Mouse (Mus musculus) neural tube, embryonic 12.5 days (tissue): Measurements from ENCODE around the gene C2cd3. TPM values are rescaled to one million over a fixed set of nuclear protein-coding genes. Genes with fewer than 3 reads are reported as not detected.
A peak's percentile ranks its signal among the peaks of the same experiment; 100 is the strongest.

Experiments used
- ATAC-seq: fragments of 200-750 bp; cut with Nextera tagmentation; 2 replicates; pipeline ENCODE4 v1.8.0; 2017; ENCODE audit warnings: low read depth, mild to moderate bottlenecking, moderate TSS enrichment, moderate library complexity; ENCODE audit not compliant: low FRiP score
- H3K27ac ChIP-seq: fragments of 300-500 bp; sonication (generic); 2 replicates; pipeline ENCODE4 v1.5.1; 2016
- H3K27me3 ChIP-seq: fragments of 300-500 bp; sonication (generic); replicated peaks from 2 replicates; pipeline ENCODE4 v1.6.1; 2016; ENCODE audit warnings: mild to moderate bottlenecking
- H3K36me3 ChIP-seq: fragments of 300-500 bp; sonication (generic); 2 replicates; pipeline ENCODE4 v1.6.1; 2016; ENCODE audit warnings: mild to moderate bottlenecking
- H3K4me1 ChIP-seq: fragments of 300-500 bp; sonication (generic); 2 replicates; pipeline ENCODE4 v1.6.1; 2016
- H3K4me2 ChIP-seq: fragments of 300-500 bp; sonication (generic); replicated peaks from 2 replicates; pipeline ENCODE4 v1.6.1; 2016; ENCODE audit warnings: mild to moderate bottlenecking
- H3K4me3 ChIP-seq: fragments of 300-500 bp; sonication (generic); 2 replicates; pipeline ENCODE4 v1.5.1; 2016
- H3K9ac ChIP-seq: fragments of 300-500 bp; sonication (generic); 2 replicates; pipeline ENCODE4 v1.6.1; 2016; ENCODE audit warnings: mild to moderate bottlenecking
- H3K9me3 ChIP-seq: fragments of 300-500 bp; sonication (generic); 2 replicates; pipeline ENCODE4 v1.6.1; 2016; ENCODE audit warnings: mild to moderate bottlenecking
- WGBS: fragments of 180-500 bp; shearing (Covaris S2); methylation state at CpG from one replicate; pipeline ENCODE4 v1.1.7; 2016; 5-methylcytosine and 5-hydroxymethylcytosine counted together
- polyA plus RNA-seq: library from polyadenylated mRNA; unstranded; fragments of >200 nt; fragmentation: Nextera tagmentation; extraction: Ambion mirVana; gene quantifications from 2 replicates; pipeline ENCODE4 v1.2.1, GENCODE M21; 2016

C2cd3 gene
- polyA plus RNA-seq, 1 experiment from 2014 or later: 28.9 TPM

DNA sequence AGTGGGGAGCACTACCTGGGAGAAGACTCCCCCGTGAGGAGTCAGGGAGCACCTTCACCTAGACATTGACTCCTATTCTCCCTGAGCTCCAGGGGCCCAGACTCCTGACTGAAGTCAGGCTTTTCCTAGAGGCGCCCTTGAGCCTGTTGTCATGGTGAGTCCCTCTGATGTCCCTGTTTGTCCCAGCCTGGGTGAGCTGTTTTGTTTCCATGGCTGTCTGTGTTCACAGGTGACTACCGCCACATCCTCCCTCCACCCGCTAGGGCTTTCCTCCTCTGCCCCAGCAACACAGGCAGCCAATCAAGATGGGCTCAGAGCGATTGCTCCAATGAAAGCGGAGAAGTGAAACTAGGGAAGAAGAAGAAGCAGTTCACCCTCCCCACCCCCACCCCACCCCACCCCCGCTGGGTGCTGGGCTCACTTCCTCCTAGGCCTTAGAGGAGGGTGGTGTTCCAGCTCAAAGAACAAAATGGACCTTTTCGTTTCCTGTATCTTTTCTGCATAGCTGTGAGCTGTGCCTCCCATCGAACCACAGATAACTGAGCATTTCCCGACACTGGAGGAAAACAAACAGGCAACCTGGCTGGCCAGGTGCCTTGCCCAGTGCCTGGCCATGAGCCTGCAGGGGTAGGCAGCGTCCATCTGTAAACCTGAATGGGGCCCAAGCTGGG is 123.7 kb downstream of the C2cd3 start:
- Histone ChIP-seq H3K4me3 (no peak overlapping the region), H3K27ac (no peak overlapping the region), H3K9ac (0 out of 2 replicates have a peak overlapping the region, but pooled peaks have one; percentile 17), H3K36me3 (peaks cover 11% of the 10 kb centered on the region; the same call in 1 of the 2 replicates), H3K27me3 (peaks cover 10% of the 10 kb centered on the region; the same call in 1 of the 2 replicates), H3K4me2 (peak overlapping the region; percentile 86), H3K4me1 (peaks cover 36% of the 10 kb centered on the region), H3K9me3 (no peaks in the 10 kb centered on the region)
- peak; percentile 59 for ATAC-seq
- 31% methylated on average over 11 of the region's 11 CpGs for WGBS

DNA sequence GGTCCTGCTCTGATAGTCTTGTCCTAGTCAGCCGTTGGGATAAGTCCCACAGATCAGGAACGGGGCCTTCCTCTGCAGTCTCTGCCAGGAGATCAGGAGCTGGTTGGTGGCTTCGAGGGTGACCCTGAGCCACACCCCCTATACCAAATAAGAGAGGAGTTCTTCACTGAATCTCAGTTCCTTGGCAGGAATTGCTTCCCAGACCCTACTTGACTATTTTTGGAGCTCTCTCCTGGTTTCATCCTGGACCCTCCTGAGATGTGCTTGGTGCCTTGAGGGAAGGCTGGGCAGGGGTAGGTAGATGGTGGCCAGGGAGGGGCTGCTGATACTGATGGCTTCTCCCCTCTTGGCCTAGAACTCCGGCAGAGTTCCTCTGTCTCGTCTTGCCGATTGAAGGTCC is 124.3 kb downstream of the C2cd3 start:
- H3K27me3 ChIP-seq: peaks cover 10% of the 10 kb centered on the region; the same call in 1 of the 2 replicates
- no peak overlapping the region for H3K4me3 ChIP-seq
- WGBS: 80% methylated on average over 6 of the region's 6 CpGs
- H3K4me2 ChIP-seq: peak overlapping the region; percentile 86
- no peaks in the 10 kb centered on the region for H3K9me3 ChIP-seq
- ATAC-seq: no peak
- no peak overlapping the region for H3K9ac ChIP-seq
- H3K27ac ChIP-seq: no peak overlapping the region
- peaks cover 11% of the 10 kb centered on the region; the same call in 1 of the 2 replicates for H3K36me3 ChIP-seq
- peaks cover 36% of the 10 kb centered on the region for H3K4me1 ChIP-seq

DNA sequence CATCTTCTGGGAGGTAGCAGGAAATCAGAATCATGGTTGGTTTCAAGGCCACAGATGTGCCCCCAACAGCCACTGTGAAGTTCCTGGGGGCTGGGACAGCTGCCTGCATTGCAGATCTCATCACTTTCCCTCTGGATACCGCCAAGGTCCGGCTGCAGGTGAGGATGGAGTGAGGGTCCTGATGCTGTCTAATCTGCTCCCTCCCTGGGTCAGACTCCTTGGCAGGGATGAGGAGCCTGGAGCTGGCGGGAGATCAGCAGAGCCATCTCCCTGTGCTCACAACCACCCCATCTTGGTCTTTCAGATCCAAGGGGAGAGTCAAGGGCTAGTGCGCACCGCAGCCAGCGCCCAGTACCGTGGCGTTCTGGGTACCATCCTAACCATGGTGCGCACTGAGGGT is 124.8 kb downstream of the C2cd3 start:
- Histone ChIP-seq H3K9me3 (no peaks in the 10 kb centered on the region), H3K27me3 (peaks cover 10% of the 10 kb centered on the region; the same call in 1 of the 2 replicates), H3K4me1 (peaks cover 36% of the 10 kb centered on the region), H3K4me2 (no peak overlapping the region), H3K4me3 (no peak overlapping the region), H3K27ac (no peak overlapping the region), H3K36me3 (peaks cover 11% of the 10 kb centered on the region; the same call in 1 of the 2 replicates), H3K9ac (no peak overlapping the region)
- WGBS: 97% methylated on average over 9 of the region's 9 CpGs
- ATAC-seq: no peak

DNA sequence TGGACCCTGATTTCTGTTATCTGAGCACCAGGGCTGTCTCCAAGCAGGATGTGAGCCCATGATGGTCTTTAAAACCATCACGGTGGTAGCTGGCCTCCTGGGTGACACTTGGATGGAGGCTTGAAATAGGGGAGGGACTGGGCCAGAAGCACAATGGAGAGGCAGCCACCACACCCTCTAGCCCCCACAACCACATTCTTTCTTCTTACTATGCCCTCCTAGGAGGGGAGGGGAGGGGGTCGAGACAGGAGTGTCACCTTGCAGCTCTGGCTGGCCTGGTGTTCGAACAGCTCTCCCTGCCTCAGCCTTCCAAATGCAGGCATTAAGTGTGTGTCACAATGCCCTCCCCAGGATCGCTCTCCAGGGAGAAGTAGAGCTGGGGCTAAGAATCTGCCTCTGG is 125.4 kb downstream of the C2cd3 start:
- Histone ChIP-seq H3K9ac (no peak overlapping the region), H3K4me2 (no peak overlapping the region), H3K27me3 (peaks cover 8% of the 10 kb centered on the region; the same call in 1 of the 2 replicates), H3K36me3 (peaks cover 11% of the 10 kb centered on the region; the same call in 1 of the 2 replicates), H3K27ac (no peak overlapping the region), H3K9me3 (no peaks in the 10 kb centered on the region), H3K4me3 (no peak overlapping the region), H3K4me1 (peaks cover 34% of the 10 kb centered on the region)
- no peak for ATAC-seq
- WGBS: 89% methylated on average over 4 of the region's 4 CpGs

DNA sequence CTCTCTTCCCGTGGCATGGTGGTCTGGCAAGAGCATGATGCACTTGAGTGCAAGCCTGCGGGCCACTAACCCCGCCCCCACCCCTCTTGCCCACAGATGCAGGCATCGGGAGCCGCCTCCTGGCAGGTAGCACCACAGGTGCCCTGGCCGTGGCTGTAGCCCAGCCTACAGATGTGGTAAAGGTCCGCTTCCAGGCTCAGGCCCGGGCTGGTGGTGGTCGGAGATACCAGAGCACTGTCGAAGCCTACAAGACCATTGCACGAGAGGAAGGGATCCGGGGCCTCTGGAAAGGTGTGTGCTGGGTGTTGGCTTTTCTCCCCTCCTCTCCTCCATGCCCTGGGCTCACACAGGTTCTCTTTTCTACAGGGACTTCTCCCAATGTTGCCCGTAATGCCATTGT is 125.9 kb downstream of the C2cd3 start:
- ATAC-seq: no peak
- 91% methylated on average over 13 of the region's 13 CpGs for WGBS
- H3K9me3 ChIP-seq: no peaks in the 10 kb centered on the region
- no peak overlapping the region for H3K27ac ChIP-seq
- no peak overlapping the region for H3K4me2 ChIP-seq
- no peak overlapping the region for H3K4me3 ChIP-seq
- 0 out of 2 replicates have a peak, but pooled peaks cover 3% of the 10 kb centered on the region for H3K27me3 ChIP-seq
- H3K4me1 ChIP-seq: peaks cover 29% of the 10 kb centered on the region
- H3K36me3 ChIP-seq: peaks cover 11% of the 10 kb centered on the region; the same call in 1 of the 2 replicates
- no peak overlapping the region for H3K9ac ChIP-seq

DNA sequence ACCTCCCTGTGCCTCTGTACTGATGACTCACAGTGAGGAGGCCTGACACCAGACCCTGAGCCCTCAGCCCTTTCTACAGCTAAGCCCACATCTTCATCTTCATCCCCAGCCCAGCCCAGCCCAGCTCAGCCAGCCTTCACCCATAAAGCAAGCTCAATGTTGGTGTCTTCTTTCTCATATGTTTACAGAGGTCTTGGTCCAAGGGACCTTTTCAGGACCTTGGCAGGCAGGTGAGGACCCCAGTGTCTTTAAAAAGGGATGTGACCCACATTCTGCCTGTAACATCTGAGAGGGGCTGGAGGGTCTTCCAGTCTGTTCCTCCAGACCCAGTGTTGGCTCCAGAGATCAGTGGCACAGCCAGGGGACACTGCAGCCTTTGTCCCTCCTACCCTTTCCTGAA is 127.4 kb downstream of the C2cd3 start:
- H3K4me1 ChIP-seq: peaks cover 18% of the 10 kb centered on the region
- no peak overlapping the region for H3K9ac ChIP-seq
- no peaks in the 10 kb centered on the region for H3K9me3 ChIP-seq
- ATAC-seq: no peak
- H3K27ac ChIP-seq: no peak overlapping the region
- H3K27me3 ChIP-seq: no peaks in the 10 kb centered on the region
- no peak overlapping the region for H3K4me3 ChIP-seq
- peaks cover 11% of the 10 kb centered on the region; the same call in 1 of the 2 replicates for H3K36me3 ChIP-seq
- H3K4me2 ChIP-seq: no peak overlapping the region

DNA sequence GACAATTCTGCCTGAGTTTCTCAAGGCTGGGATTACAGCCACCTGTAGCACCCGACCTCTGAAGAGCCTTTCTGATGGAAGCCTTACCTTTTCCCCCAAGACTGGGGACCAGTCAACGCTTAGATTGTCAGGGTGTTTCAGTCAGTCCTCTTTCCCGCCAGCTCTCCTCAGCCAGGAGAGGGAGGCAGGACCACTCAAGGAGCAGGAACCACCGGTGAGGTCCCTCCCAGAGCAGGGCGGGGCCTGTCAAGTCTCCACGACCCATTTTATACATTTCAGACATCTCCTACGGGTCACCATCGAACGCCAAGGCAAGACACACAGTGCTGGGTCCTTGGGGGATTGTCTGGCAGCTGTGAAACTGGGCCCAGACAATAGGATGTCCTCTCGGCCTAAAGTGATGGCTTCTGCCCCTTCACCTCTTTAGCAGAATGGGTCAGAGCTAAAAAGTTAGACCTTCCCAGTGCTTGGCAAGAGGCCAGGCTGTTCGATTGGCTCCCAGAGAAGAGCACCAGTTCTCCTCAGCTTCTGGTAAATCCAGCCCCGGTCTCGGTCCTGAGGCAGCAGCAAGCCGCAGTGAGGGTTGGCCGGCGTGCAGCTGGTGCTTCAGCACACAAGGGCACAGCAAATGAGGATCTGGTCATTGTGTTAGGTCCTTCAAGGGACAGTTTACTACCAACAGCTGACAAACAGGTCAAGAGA is 128.4 kb downstream of the C2cd3 start:
- no peaks in the 10 kb centered on the region for H3K27me3 ChIP-seq
- no peak overlapping the region for H3K4me2 ChIP-seq
- H3K4me1 ChIP-seq: peaks cover 12% of the 10 kb centered on the region
- no peak overlapping the region for H3K9ac ChIP-seq
- no peak overlapping the region for H3K4me3 ChIP-seq
- H3K36me3 ChIP-seq: peaks cover 11% of the 10 kb centered on the region; the same call in 1 of the 2 replicates
- no peaks in the 10 kb centered on the region for H3K9me3 ChIP-seq
- ATAC-seq: no peak
- H3K27ac ChIP-seq: no peak overlapping the region
- 70% methylated on average over 16 of the region's 16 CpGs for WGBS

DNA sequence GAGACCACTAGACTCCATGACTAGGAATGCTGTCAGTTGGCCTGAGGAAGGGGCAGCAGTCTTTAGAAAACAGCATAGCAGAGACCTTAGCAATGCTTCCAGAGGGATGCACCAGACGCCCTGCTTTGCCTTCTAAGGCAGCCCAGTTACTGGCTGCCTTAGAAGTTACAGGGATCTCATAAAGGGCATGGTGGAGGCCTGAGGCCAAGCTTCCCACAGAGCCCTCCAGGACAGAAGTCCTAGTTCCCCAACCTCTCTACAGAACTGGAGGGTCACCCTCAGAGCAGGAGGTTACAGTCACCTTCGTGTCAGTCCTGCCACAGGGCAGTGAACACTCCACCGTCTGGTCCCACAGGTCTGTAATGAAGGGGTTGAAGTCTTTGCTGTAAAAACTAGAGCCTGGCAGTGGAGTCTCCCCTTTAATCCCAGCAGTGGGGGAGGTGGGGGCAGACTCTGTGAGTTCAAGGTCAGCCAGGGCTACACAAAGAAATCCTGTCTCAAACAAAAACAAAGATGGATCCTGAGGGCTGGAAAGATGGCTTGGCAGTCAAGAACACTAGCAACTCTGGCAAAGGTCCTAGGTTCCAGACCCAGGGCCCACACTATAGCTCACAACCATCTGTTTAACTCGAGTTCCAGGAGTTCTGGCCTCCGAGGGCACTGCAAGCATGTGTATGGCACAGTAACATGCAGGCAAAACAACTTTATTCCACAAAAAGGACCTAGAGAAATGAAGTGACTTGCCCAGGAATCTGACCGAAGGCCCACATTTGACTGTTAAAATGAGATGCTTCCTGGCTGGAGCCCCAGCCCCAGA is 129.2 kb downstream of the C2cd3 start:
- Histone ChIP-seq H3K9ac (no peak overlapping the region), H3K4me3 (no peak overlapping the region), H3K4me2 (no peak overlapping the region), H3K27ac (no peak overlapping the region), H3K27me3 (no peaks in the 10 kb centered on the region), H3K36me3 (peaks cover 11% of the 10 kb centered on the region; the same call in 1 of the 2 replicates), H3K9me3 (no peaks in the 10 kb centered on the region), H3K4me1 (peaks cover 4% of the 10 kb centered on the region; the same call in 1 of the 2 replicates)
- 73% methylated on average over 6 of the region's 6 CpGs for WGBS
- no peak for ATAC-seq

DNA sequence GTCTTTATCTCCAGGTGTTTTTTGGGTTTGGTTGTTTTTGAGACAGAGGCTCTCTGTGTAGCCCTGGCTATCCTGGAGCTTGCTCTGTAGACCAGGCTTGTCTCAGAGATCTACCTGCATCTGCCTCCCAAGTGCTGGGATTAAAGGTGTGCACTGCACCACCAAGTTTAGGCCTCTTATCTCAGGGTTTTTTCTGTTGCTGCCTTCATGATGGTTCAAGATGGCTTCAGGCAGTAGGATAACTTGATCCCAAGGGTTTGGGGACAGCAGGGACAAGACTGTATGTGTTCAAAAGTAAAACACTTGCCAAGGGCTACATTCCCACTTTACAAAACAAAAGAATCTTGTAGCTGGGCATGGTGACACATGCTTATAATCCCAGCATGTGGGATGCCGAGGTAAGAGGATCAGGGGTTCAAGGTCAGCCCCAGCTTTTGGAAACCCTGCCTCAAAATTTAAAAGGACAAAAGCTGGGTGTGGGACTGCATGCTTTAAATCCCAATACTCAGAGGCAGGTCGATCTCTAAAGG is 129.9 kb downstream of the C2cd3 start:
- Histone ChIP-seq H3K27ac (no peak overlapping the region), H3K4me2 (no peak overlapping the region), H3K4me1 (no peaks in the 10 kb centered on the region), H3K36me3 (peaks cover 11% of the 10 kb centered on the region; the same call in 1 of the 2 replicates), H3K9ac (no peak overlapping the region), H3K9me3 (no peaks in the 10 kb centered on the region), H3K4me3 (no peak overlapping the region), H3K27me3 (no peaks in the 10 kb centered on the region)
- 70% methylated on average over 2 of the region's 2 CpGs for WGBS
- no peak for ATAC-seq

DNA sequence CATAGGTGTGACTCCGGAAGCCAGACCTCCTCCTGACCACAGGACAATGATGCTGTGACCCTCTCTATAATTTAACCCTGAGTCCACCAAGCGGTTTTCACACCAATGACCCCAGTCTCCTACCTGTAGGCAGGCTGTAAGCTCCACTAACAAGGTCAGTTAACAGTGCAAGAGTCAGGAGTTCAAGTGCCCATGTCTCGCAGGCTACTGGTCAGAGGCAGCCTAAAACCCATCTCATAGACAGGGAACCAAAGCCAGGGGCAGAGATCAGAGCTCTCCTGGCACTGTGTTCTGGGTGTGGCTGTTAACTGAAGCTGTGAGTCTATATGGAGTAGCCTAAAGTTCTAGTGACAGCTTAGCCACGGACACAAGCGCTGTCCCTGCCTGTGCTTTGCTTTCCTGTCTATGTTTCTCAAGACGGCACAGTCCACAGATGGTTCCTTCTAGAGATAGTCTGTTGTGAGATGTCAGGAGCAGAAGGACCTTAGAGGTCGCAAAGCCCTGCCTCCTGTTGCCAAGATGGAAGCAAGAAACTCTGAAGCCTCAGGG is 130.4 kb downstream of the C2cd3 start:
- Histone ChIP-seq H3K36me3 (peaks cover 11% of the 10 kb centered on the region; the same call in 1 of the 2 replicates), H3K27me3 (no peaks in the 10 kb centered on the region), H3K4me3 (no peak overlapping the region), H3K9ac (no peak overlapping the region), H3K4me2 (no peak overlapping the region), H3K4me1 (no peaks in the 10 kb centered on the region), H3K27ac (no peak overlapping the region), H3K9me3 (no peaks in the 10 kb centered on the region)
- no peak for ATAC-seq
- 87% methylated on average over 7 of the region's 7 CpGs for WGBS

DNA sequence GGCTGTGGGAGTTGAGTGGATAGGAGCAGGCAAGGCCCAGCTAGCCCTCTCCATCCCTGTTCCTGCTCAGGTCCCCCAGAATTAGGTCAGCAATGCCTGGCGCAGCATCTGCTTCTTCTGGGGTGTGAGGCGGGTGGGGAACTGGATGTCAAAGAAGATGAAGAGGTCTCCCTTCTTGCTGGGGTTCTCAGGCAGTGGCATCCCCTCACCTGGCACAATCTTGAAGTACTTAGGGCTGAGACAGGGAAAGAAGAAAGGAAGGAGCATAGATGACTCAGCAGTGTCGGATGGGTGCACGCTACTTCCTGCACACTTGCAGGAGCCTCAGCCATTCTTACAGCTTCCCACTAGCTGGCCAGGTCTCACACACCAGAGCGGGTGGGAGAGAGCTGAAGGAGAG is 131.0 kb downstream of the C2cd3 start:
- H3K4me3 ChIP-seq: no peak overlapping the region
- no peak overlapping the region for H3K9ac ChIP-seq
- no peaks in the 10 kb centered on the region for H3K27me3 ChIP-seq
- no peak overlapping the region for H3K27ac ChIP-seq
- 88% methylated on average over 5 of the region's 5 CpGs for WGBS
- H3K36me3 ChIP-seq: peaks cover 11% of the 10 kb centered on the region; the same call in 1 of the 2 replicates
- H3K4me1 ChIP-seq: peaks cover 3% of the 10 kb centered on the region
- H3K4me2 ChIP-seq: no peak overlapping the region
- H3K9me3 ChIP-seq: no peaks in the 10 kb centered on the region
- ATAC-seq: no peak
